In genomic region chr4:139744765-139745395, GRCm38 (mm10) we compare ENCODE assay signal across 25 mouse cellular contexts.
DNase-seq lines count a peak whose midpoint lies in the region; ATAC-seq lines count a peak whose summit lies in the region.
"Had no signal": no experiment of that assay in that cellular context is flagged by ENCODE, and none has a peak within 500 bp of the region (broad histone marks: within the 10 kb centered on the region; RNA-seq: fewer than 3 reads in every experiment).

No protein-coding gene starts in this region.

- 54% methylated on average over 12 of the region's 12 CpGs for WGBS in hindbrain, embryonic 15.5 days
- 76% methylated on average over 12 of the region's 12 CpGs for WGBS in hindbrain, embryonic 10.5 days
- WGBS in midbrain, embryonic 11.5 days: 82% methylated on average over 12 of the region's 12 CpGs
- WGBS in midbrain, embryonic 13.5 days: 70% methylated on average over 12 of the region's 12 CpGs
- 60% methylated on average over 12 of the region's 12 CpGs for WGBS in heart, embryonic 12.5 days

- no peaks in the 10 kb centered on the region for H3K9me3 ChIP-seq in hindbrain, embryonic 15.5 days
- no peaks in the 10 kb centered on the region for H3K9me3 ChIP-seq in hindbrain, embryonic 10.5 days
- H3K9me3 ChIP-seq in midbrain, embryonic 11.5 days (ENCODE audit: control insufficient read depth, low read length): no peaks in the 10 kb centered on the region
- no peaks in the 10 kb centered on the region for H3K9me3 ChIP-seq in midbrain, embryonic 13.5 days
- 0 out of 2 replicates have a peak, but pooled peaks cover 6% of the 10 kb centered on the region for H3K9me3 ChIP-seq in heart, embryonic 12.5 days (replicated peaks)
- H3K9me3 ChIP-seq: forebrain, embryonic 13.5 days; liver, embryonic 12.5 days; midbrain, embryonic 12.5 days; neural tube, embryonic 15.5 days had no signal

- no peak overlapping the region for H3K4me3 ChIP-seq in hindbrain, embryonic 15.5 days
- H3K4me3 ChIP-seq in hindbrain, embryonic 10.5 days: no peak overlapping the region
- no peak overlapping the region for H3K4me3 ChIP-seq in midbrain, embryonic 11.5 days (ENCODE audit: low read depth, low read length)
- H3K4me3 ChIP-seq in midbrain, embryonic 13.5 days (replicated peaks): no peak overlapping the region
- no peak overlapping the region for H3K4me3 ChIP-seq in heart, embryonic 12.5 days
- H3K4me3 ChIP-seq: forebrain, embryonic 13.5 days; liver, embryonic 12.5 days; midbrain, embryonic 12.5 days; neural tube, embryonic 15.5 days had no signal

- no peaks in the 10 kb centered on the region for H3K27me3 ChIP-seq in hindbrain, embryonic 15.5 days
- H3K27me3 ChIP-seq in hindbrain, embryonic 10.5 days (ENCODE audit: insufficient read depth, poor library complexity, severe bottlenecking): peaks cover 8% of the 10 kb centered on the region; the same call in 1 of the 2 replicates
- H3K27me3 ChIP-seq in midbrain, embryonic 11.5 days (ENCODE audit: control insufficient read depth, insufficient read depth, low read length): no peaks in the 10 kb centered on the region
- no peaks in the 10 kb centered on the region for H3K27me3 ChIP-seq in midbrain, embryonic 13.5 days
- H3K27me3 ChIP-seq in heart, embryonic 12.5 days (replicated peaks): peaks cover 32% of the 10 kb centered on the region
- H3K27me3 ChIP-seq: forebrain, embryonic 13.5 days; liver, embryonic 12.5 days; neural tube, embryonic 15.5 days had no signal

- 0 out of 2 replicates have a peak, but pooled peaks have one; percentile 42 for ATAC-seq in hindbrain, embryonic 15.5 days (ENCODE audit: low FRiP score, low read depth)
- no peak for ATAC-seq in midbrain, embryonic 11.5 days (ENCODE audit: low FRiP score)
- no peak for ATAC-seq in midbrain, embryonic 13.5 days
- ATAC-seq in heart, embryonic 12.5 days (ENCODE audit: insufficient number of reproducible peaks, low FRiP score): no peak
- ATAC-seq: forebrain, embryonic 13.5 days; intestine, embryonic 16.5 days; liver, embryonic 12.5 days had no signal

- peak; percentile 25 to 40 for DNase-seq in cerebellum, postnatal 14 days
- no peak for DNase-seq in cerebellum, adult 18-20 months
- DNase-seq in hindbrain, embryonic 10.5 days (ENCODE audit: low spot score): no peak
- peak; percentile 72 for DNase-seq in midbrain, embryonic 11.5 days (ENCODE audit: low spot score, missing footprints)
- DNase-seq in gastrocnemius, postnatal 25 days: peak; percentile 57
- DNase-seq: adrenal gland, postnatal 14 days; cerebellum, adult 11-12 months; cerebellum, postnatal 36 days; heart, postnatal 14 days; kidney, adult 8-10 months; kidney, postnatal 4 days; liver, postnatal 0 days; lung, postnatal 36 days; right cerebral cortex, postnatal 25 days; spleen, adult 18-20 months; thymus, postnatal 25 days had no signal

- H3K4me2 ChIP-seq in hindbrain, embryonic 15.5 days: no peak overlapping the region
- H3K4me2 ChIP-seq in midbrain, embryonic 11.5 days: no peak overlapping the region
- H3K4me2 ChIP-seq in midbrain, embryonic 13.5 days (replicated peaks): no peak overlapping the region
- no peak overlapping the region for H3K4me2 ChIP-seq in heart, embryonic 12.5 days
- H3K4me2 ChIP-seq: forebrain, embryonic 13.5 days; liver, embryonic 12.5 days; midbrain, embryonic 12.5 days; neural tube, embryonic 15.5 days had no signal

- H3K9ac ChIP-seq in hindbrain, embryonic 15.5 days: no peak overlapping the region
- H3K9ac ChIP-seq in midbrain, embryonic 11.5 days (ENCODE audit: low read length): no peak overlapping the region
- H3K9ac ChIP-seq in midbrain, embryonic 13.5 days (replicated peaks): no peak overlapping the region
- no peak overlapping the region for H3K9ac ChIP-seq in heart, embryonic 12.5 days
- H3K9ac ChIP-seq: forebrain, embryonic 13.5 days; liver, embryonic 12.5 days; liver, postnatal 0 days; midbrain, embryonic 12.5 days; neural tube, embryonic 15.5 days had no signal

- H3K36me3 ChIP-seq in hindbrain, embryonic 15.5 days: no peaks in the 10 kb centered on the region
- H3K36me3 ChIP-seq in hindbrain, embryonic 10.5 days: peaks cover 82% of the 10 kb centered on the region
- H3K36me3 ChIP-seq in midbrain, embryonic 11.5 days (ENCODE audit: control insufficient read depth, insufficient read depth, low read length): peaks cover 4% of the 10 kb centered on the region; the same call in 1 of the 2 replicates
- H3K36me3 ChIP-seq in midbrain, embryonic 13.5 days: peaks cover 16% of the 10 kb centered on the region
- no peaks in the 10 kb centered on the region for H3K36me3 ChIP-seq in heart, embryonic 12.5 days
- H3K36me3 ChIP-seq: liver, embryonic 12.5 days; neural tube, embryonic 15.5 days had no signal

- no peak overlapping the region for H3K27ac ChIP-seq in hindbrain, embryonic 15.5 days (replicated peaks)
- no peak overlapping the region for H3K27ac ChIP-seq in hindbrain, embryonic 10.5 days
- H3K27ac ChIP-seq in midbrain, embryonic 11.5 days (ENCODE audit: low read depth, low read length): no peak overlapping the region
- no peak overlapping the region for H3K27ac ChIP-seq in midbrain, embryonic 13.5 days
- H3K27ac ChIP-seq in heart, embryonic 12.5 days (ENCODE audit: poor library complexity, severe bottlenecking): no peak overlapping the region
- H3K27ac ChIP-seq: forebrain, embryonic 13.5 days; kidney, postnatal 0 days; liver, embryonic 12.5 days; midbrain, embryonic 12.5 days; neural tube, embryonic 15.5 days had no signal

- peaks cover 9% of the 10 kb centered on the region; the same call in 1 of the 2 replicates for H3K4me1 ChIP-seq in hindbrain, embryonic 15.5 days (replicated peaks)
- H3K4me1 ChIP-seq in hindbrain, embryonic 10.5 days (replicated peaks): peaks cover 15% of the 10 kb centered on the region
- no peaks in the 10 kb centered on the region for H3K4me1 ChIP-seq in midbrain, embryonic 11.5 days (ENCODE audit: control insufficient read depth, insufficient read depth, low read length)
- peaks cover 3% of the 10 kb centered on the region; the same call in 1 of the 2 replicates for H3K4me1 ChIP-seq in midbrain, embryonic 13.5 days (replicated peaks)
- H3K4me1 ChIP-seq in heart, embryonic 12.5 days (replicated peaks): peaks cover 6% of the 10 kb centered on the region; the same call in 1 of the 2 replicates
- H3K4me1 ChIP-seq: forebrain, embryonic 13.5 days; liver, embryonic 12.5 days; midbrain, embryonic 12.5 days; neural tube, embryonic 15.5 days had no signal

Comparison
In these comparisons a context has a peak if more than half of its experiments do, and no peak if none do; other contexts are left out.
1. DNase-seq: peak in cerebellum, postnatal 14 days (2 of 2), midbrain, embryonic 11.5 days (single experiment) and gastrocnemius, postnatal 25 days (single experiment); none in cerebellum, adult 18-20 months (0 of 2) and hindbrain, embryonic 10.5 days (single experiment).